Mouse (Mus musculus) 3T3-L1 (cell line): Measurements from ENCODE around the gene Lhx6.
"Not testable (repeated sequence)": the region's sequence is repeated elsewhere in the genome, so short reads cannot be mapped to it uniquely, and the experiment has no call there.

ENCODE experiments used
- DNase-seq: peaks from one replicate; pipeline ENCODE4 v3.0.0-alpha.2; 2015; ENCODE audit warnings: low read depth, low spot score

Lhx6 gene

DNA sequence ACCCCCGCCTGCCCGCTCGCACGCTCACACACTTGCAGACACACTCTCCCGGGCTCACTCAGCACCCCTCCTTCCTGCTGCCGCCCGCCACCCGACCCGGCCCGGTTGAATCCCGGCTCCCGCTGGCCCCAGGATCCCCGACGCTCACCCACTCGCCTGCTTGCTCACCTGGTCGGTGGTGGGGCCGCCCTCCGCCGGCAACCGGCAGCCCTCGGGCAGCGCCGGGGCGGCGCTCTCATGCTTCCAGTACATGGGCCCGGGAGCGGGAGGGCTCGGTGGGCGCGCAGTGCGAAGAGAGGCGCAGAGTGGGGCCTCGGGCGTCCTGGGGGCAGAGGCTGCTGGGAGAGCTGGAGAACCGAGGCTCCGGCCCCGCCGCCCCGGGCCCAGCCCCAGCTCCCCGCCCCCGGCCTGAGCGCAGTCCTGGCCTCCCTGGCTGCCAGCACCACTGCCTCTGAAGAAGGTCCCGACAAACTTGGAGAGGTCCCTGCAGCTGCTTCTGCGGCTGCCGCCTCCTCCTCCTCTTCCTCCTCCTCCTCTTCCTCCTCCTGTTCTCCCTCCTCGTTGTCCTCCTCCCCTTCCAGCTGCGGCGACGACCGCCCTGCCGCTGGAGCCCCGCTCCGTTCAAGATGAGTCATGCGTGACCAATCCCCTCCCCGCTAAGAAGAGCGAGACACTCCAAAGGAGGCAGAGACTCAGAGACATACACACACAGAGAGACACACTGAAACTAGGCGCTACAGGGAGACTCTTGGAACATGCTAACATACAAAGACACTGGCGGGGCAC is at the start of gene Lhx6:
Gene Lhx6 (minus strand): TSS at position 453 of the 786 bp plus-strand sequence.
- peak; percentile 62 for DNase-seq

DNA sequence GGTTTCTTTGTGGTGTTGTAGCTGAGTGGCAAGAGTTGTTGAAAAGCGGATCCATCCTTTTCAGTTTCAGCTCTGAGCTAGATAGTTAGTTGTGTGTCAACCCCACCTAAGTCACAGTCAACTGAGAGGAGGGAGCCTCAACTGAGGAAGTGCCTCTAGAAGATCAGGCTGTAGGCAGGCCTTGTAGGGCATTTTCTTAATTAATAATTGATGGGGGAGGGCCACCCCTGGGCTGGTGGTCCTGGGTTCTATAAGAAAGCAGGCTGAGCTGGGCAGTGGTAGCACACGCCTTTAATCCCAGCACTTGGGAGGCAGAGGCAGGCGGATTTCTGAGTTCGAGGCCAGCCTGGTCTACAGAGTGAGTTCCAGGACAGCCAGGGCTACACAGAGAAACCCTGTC is 47.2 kb upstream of the Lhx6 start:
- not testable (repeated sequence) for DNase-seq

DNA sequence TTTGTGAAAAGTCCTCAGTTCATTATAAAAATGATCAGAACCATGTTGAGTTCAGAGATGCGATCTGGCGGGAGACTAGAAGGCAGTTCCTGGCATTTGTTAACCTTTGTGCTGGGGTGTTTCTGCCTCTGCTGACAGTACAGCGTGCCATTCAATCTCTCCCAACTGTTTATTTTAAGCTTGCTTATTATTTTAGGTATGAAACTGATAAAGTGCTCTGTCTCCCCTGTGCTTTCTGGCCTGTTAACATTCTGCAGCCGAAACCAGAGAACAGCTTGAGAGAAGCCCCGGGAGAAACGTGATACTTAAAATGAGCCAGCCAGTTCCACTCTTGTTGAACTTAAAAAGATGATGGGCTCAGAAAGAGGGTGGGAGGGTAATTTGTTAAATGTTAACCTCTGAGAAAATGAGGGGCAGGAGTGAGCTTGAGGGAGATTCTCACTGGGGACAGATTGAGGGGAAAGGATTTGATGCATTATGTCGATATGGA is 43.7 kb upstream of the Lhx6 start:
- DNase-seq: no peak

DNA sequence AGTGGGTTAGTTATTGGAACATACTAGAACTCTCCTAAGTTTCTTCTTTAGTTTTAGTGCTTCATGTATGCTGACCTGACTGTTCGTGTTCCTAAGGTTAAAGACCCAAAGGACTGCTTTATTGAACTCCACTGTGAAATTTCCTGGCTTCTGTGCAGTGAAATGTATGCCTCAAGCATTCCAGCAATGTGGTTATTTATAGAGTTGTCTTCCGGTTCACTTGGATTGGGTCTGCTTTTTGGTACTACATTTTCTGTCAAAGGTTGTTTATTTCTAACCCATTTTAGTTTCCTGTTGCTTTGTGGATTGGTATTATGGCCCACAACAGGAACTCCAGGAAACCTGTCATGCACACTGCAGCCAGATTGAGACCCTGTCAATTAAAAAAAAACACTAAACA is 33.9 kb upstream of the Lhx6 start:
- DNase-seq: no peak

DNA sequence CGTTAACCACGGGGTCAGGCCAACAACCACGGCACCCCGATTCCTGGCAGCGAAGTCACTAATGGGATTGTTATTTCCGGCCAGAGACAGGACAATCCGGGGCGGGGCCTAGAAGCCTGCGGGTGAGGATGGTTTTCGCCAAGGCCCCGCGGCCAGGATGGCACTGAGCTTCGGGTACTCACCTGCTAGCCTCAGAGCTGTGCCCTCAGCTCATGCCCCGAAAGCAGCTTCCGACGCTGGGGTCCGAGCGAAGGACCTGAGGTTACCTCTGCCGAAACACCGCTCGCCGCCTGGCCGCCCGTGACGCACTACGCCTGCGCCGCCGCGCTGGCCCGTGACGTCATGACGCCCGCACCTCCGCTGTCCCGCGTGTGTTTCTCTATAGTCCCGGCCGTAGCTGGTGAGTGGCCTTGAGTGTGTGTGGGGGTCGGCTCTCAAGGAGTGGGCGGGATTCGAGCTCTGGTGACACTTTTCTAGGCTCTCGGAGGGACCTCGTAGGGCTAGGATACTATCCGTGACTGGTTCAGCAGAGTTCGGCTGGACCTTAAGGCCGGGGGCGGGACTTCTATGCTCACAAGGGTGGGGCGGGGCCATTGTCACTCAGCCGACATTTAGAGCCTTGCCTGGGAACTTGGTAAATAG is 31.2 kb upstream of the Lhx6 start, which contains the start of the genes Mrrf and Rbm18:
Gene Mrrf (plus strand): TSS at position 90 of the 642 bp plus-strand sequence.
Gene Rbm18 (minus strand): TSS at position 474 of the 642 bp plus-strand sequence.
- DNase-seq: peak; percentile 97

DNA sequence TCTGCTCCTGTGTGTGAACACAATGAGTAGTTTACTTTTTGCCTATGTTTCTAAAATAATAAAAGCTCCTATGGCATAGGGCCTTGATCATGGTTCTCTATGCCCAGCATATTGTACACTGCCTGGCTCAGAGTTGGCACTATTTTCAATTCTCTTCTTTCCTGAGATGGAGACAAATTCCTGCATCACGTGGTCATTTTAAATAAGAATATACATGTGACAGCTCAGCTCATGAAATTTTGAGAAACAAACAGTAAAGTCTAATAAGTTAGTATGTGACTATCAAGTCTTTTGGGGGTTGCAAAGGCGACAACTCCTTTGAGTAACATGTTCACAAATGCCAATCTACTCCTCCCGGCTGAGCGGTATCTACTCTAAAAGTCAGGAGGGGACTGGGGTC is 30.7 kb upstream of the Lhx6 start:
- no peak for DNase-seq

DNA sequence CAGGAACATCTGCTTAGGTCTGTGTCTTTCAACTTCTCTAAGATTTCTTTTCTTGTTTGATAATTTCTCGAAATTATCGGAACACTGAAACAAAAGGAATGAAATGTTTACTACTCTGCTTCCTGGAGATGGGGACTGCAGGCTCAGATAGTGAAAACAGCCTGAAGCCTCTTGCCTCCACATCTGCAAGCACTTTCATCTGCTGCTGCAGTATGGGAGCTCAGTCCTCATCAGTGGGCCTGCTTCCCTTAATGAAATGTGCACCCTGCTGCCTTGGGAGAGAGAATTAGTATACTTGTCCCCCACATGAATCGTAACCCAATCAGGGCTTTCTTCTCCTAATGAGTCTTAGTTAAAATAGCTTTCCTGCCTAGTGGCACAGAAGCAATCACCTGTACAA is 23.8 kb upstream of the Lhx6 start:
- DNase-seq: no peak

DNA sequence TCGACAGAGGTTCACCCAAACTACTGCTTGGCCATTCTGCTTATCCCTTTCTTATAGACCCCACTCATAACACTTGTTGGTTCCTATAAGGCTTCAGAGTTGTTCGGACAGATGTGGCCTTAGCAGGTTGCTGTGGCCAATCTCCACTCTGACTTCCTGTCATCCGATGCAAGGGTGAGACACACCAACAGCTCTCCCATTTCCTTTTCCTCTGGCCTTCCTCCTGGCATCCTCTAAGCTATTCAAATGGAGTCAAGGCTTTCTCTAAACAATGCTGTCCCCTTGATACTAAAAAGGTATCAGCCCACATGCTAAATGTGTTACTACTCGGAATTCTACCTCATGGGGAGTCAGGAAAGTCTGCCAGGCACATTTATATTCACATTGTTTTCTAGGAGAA is 22.8 kb upstream of the Lhx6 start:
- DNase-seq: no peak

DNA sequence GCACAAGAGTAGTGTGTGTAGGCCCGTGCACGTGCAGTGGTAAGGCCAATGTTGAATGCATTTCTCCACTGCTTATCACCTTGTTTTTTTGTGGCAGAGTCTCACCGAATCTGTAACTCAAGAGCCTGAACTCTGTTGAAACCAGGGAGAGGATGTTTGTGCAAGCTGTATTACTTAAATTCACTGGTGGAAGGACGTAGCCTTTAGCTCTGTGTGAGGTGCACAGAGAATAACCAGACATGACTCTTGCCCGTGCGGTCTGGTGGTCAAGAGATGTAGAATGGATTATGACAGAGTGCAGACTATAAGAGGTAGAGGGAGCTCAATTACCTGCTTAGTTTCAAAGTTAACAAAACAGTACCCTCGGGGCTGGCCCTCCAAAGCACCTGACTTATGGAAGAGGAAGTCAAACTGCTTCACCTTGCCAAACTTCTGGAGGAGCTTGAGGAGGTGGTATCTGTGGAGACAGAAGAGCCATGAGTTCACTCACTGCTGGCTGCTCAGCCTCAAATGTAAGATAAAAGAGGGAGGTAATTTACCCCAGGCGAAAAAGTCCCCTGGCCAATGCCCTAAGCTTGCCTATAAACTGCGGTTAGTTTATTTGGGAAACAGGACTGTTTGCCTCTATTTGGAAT is 21.7 kb upstream of the Lhx6 start:
- DNase-seq: no peak

DNA sequence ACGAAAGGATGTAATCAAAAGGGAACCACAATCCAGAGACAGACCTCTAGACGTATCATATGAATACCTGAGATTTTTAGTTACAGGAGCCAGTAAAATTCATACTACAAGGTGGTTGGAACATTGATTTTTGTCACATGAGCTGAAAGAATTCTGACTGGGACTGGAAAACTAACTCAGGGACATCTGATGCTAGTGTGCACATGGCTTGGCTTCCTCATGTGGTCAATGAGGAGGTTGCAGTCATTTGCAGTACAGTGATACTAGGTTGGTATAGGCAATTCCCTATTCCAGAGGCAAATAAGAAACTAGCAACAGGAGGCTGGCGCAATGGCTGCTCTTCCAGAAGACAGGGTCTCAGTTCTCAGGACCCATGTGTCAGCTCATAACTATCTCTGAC is 7.4 kb upstream of the Lhx6 start:
- no peak for DNase-seq

DNA sequence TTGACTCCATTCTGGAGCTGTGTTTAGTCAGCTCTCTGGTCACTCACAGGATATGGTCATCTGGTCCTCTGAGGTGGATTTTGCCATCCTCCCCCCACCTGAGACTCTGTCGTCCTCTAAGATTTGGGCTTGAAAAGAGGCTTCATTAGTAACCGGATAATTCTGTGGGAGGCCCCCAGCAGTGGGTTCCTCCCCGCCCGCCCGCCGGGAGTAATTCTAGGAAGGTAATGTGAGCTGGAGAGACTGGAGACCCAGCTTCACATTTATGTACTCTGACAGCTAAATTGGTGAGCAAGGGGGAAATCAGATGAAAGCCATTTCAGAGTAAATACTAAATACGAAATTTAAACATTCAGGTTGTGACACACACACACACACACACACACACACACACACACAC is 3.4 kb upstream of the Lhx6 start:
- DNase-seq: no peak

DNA sequence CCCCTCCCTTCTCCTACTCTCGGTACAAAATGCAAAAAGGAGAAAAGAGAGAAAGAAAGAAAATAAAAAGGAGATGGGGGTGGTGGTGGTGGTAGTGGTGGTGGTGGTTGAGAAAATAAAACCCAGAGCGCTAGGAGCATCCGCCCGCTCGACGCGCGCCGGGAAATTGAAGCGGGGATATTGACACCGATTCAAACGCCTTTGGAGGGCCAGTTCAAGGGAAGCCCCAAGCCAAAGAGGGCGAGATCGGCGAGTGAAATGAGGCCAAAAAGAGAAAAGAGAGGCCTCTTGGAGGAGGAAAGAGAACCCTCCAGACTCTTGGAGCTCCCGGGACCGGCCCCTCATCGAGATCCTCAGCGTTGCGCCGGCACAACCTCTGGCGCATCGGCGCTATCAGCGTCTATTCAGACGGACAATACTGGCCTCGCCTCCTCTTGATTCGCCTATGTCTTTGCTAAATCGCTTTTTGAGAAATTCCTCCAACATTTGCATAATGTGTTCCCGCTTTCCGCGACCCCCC is 712 bp downstream of the Lhx6 start:
- no peak for DNase-seq

DNA sequence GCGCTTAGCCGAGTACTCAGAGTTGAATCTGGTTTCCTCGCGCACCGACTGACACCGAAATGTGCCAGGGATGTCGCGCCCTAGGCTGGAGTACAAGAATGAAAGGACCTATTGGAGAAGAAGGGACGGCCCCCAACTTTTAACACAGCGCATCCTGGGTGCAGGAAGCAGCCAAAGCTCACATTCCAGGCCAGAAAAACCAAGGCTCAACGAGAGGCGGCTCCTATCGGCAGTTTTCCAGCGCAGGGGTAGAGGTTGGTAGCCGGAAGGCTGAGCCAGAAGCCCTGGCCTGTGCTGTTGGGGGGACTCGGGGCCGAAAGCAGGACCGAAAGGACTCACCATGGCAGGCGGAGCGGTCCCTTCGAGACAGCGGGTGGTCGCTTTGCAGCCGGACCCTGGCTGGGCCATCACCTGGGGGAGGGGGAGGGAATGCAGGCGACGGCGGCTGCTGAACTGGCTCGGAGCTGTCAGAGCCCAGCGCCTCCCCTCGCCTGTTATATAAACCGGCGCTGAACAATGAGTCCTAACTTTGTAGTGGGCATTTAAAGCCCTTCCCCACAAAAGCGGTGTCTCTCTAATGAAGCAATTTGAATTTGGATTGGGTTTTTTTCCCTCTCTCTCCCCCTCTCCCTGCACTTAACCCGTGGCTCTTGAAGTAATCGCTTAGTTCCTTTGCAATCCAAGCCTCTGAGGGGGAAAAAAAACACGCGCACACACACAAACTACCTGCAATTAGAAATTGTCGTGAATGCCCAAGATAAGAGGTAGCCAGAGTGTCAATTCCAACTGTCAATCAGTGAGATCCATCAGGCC is 1.4 kb downstream of the Lhx6 start:
- DNase-seq: no peak

DNA sequence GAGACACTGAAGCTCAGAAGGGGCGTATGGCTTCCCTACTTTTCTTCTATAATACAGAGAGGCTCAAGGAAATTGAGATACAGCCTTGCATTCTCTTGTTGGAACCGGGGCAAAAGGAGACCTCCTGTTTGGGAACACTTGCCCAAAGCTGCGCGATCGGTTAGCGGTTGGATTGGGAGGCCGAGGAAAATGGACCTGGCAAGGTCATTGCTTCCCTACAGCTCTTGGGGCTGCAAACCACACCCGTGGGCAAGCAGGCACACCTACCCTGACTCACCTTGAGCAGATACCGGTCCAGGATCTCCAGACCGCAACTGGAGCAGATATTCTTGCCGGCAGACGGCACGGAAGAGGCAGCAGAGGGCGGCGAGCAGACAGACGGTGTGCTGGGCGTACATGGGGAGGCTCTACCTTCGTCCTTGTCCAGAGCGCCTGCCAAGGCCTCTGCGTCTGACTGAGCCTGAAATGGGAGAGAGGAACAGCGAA is 2.1 kb downstream of the Lhx6 start:
- DNase-seq: no peak

DNA sequence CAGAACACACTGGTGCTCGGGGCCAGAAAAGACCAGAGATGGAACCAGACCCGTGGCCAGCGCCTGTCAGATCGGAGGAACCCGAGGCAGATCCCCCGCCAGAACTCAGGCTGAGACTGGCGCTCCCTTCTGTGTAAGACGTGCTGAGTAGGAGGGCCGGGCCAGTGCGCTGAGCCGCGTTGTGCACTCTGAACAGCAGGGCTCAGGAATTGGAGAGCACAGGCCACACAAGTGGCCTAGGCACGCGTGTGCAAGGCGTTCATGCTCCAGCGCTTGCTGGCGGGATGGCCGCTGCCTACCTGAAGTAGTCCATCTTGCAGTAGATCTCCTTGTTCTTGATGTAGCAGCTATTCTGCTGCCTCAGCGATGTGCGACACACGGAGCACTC is 2.7 kb downstream of the Lhx6 start:
- DNase-seq: no peak

DNA sequence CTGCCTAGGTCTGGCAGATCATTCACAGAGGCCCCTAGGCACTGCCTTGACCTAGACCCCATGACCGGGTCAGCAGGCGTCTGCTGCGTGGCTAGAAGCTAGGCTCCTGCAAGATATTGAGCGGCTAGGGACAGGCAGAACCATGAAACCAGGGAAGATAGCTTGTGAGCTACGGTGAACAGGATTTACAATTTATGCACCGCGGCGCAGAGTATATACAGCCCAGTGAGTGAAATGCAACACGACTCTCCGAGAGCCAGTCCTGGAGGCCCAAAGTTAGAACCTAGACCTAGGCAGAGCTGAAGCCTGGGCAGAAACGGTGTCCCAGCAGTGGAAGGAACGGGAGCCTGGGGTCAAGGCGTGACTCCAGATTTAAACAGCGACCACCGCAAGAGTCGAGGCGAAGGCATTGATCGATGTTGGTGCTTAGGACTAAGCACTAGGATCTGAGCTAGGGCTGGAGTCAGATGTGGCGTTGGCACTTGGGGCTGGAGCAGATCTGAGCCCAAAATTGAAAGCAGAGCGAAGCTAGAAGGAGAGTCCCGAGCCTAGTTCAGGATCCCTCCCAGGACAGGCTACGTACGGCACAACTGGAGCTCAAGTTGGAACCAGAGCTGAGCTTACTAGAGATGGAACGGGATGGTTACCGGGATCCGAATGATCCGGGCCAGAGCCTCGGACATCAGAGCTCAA is 3.2 kb downstream of the Lhx6 start:
- DNase-seq: no peak

DNA sequence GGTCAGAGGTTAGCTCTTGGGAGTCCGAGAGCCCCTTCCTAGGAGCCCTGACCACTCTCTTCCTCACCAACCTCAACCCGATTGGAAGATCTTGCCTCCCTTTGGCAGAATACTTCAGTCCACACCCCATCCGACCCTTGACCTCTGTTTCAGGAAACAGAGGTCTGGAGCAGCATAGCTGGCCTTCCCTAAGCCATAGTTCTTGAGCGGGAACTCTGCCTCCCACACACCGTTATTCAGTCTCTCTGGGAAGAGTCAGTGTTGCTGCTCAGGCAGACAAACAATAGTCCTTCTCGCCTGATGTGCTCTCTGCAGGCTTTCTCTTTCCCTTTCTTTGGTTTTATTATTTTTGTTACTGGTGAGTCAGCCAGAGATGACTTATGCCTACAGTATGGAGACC is 5.5 kb downstream of the Lhx6 start:
- DNase-seq: peak; percentile 83

DNA sequence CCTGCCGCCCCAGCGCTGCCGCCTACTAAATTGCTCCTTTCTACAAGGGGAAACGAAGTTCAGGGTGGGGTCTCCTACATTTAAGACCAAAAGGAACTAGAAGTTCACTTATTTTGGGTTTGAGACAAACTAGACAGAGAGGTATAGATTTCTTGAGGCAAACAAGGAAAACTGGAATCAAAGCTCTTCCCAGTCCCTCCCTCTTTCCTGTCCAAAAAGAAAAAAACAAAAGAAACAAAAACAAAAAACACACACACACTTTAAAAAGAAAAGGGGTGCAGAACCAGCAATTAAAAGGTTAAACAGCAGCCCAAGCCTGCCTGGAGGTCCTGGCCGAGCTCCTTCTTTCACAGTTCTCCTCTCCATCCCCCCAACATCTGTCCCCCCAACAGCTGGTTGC is 7.2 kb downstream of the Lhx6 start:
- no peak for DNase-seq

DNA sequence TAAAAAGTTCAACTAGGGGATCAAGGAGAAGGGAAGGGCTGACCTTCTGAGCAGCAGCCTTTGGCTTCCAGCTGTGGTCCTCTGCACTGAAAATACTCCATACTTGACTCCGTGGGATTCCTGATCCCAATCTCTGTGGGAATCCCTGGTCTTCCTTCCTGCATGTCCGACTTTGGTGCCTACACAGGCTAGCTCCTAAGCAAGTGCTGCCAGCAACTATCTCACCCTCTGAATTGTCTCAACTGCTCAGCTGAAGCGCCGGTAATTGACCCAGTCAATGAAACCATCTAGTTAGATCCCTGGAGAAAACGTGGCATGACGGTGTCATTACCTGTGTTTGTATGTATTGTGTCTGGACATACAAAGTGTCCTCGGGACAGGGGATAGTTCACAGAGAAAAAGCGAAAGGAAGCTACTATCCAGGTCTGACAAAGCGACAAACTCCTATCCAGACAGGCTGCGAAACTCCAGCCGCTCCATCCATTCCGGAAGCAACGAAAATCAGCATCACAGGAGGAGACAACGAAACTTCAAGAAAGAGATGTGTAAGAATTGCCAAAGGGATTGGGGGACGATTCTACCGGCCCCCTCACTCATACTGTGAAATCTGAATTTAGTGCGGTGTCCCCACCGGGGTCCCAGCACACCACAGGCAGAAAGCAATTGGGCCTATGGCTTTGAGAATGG is 7.9 kb downstream of the Lhx6 start:
- no peak for DNase-seq

DNA sequence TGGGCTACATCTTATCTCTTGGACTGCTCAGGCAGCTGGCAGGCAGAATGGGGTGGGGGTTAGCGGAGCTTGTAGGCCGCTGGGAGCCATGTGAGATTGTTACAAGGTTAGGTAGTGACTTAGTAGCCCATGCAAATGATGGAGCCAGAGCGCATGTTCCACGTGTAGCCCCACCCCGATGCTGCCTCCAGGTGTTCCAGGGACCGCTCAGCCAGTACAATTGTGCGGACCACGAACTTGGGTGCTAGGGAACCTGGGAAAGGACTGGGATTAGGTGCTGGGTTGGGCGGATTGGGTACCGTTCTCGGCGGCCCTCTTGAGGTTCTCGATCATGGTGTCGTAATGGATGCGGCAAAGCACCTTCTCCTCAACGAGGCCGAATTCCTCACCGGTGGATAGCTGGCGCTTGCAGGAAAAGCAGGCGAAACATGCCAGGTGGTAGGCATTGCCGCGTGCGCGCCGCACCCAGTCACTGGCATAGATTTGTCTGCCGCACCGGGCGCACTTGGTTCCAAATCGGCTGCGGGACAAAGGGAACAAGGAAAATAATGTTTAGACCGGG is 11.2 kb downstream of the Lhx6 start:
- no peak for DNase-seq
